10 mouse cellular contexts compared by ENCODE assay signal in the genomic region with DNA sequence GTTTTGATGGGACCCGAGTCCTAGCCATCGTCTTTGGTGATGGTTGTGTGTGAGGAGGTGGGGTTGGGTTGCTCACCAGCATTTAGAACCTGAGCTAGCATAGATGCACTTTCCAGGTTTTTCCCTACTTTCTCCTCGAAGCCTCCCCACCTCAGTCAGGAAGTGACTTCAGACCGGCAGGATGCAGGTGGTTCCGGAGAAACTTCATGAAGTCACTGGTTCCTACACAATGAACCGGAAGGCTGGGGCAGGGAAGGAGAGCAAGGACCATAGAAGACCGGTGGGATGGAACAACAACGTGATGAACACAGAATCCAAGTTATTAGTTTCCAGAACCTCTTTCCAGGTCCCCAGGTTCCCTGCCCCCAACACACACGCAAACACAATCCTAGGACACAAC. TPM values are rescaled to one million over a fixed set of nuclear protein-coding genes. Genes with fewer than 3 reads are reported as not detected.
A peak's percentile ranks its signal among the peaks of the same experiment; 100 is the strongest.
DNase-seq lines count a peak whose midpoint lies in the region; ATAC-seq and TF ChIP-seq lines count a peak whose summit lies in the region.
"Had no signal": no experiment of that assay in that cellular context is flagged by ENCODE, and none has a peak within 500 bp of the region (broad histone marks: within the 10 kb centered on the region; RNA-seq: fewer than 3 reads in every experiment).

No protein-coding gene starts in this region.

- peak; percentile 24 for DNase-seq in cerebellum, adult 11-12 months
- DNase-seq in cerebellum, postnatal 36 days: no peak
- DNase-seq in embryonic facial prominence, embryonic 10.5 days (ENCODE audit: low spot score): no peak
- DNase-seq in heart, postnatal 25 days (ENCODE audit: low spot score): peak; percentile 68
- DNase-seq in cerebellum, adult 2 months: no peak
- DNase-seq: cerebellum, adult 18-20 months had no signal

- H3K36me3 ChIP-seq in embryonic facial prominence, embryonic 10.5 days (replicated peaks): no peaks in the 10 kb centered on the region
- no peaks in the 10 kb centered on the region for H3K36me3 ChIP-seq in liver, embryonic 15.5 days (replicated peaks)
- no peaks in the 10 kb centered on the region for H3K36me3 ChIP-seq in forebrain, embryonic 15.5 days

- peaks cover 57% of the 10 kb centered on the region for H3K4me1 ChIP-seq in embryonic facial prominence, embryonic 10.5 days
- H3K4me1 ChIP-seq in liver, embryonic 15.5 days (replicated peaks): peaks cover 97% of the 10 kb centered on the region
- H3K4me1 ChIP-seq in cerebellum, adult 2 months (ENCODE audit: control insufficient read depth, insufficient read depth, low read length): peaks cover 9% of the 10 kb centered on the region
- H3K4me1 ChIP-seq in forebrain, embryonic 15.5 days: peaks cover 55% of the 10 kb centered on the region

- intact Hi-C loops in heart, postnatal 25 days (cut with DNase I): no loop called here

- peaks cover 88% of the 10 kb centered on the region for H3K27me3 ChIP-seq in embryonic facial prominence, embryonic 10.5 days (replicated peaks; ENCODE audit: low read depth, poor library complexity, severe bottlenecking)
- H3K27me3 ChIP-seq in liver, embryonic 15.5 days: peaks cover 36% of the 10 kb centered on the region
- no peaks in the 10 kb centered on the region for H3K27me3 ChIP-seq in cerebellum, adult 2 months (ENCODE audit: control insufficient read depth, insufficient read depth, low read length)
- peaks cover 17% of the 10 kb centered on the region for H3K27me3 ChIP-seq in forebrain, embryonic 15.5 days

- WGBS in embryonic facial prominence, embryonic 10.5 days: 87% methylated on average over 9 of the region's 9 CpGs
- WGBS in liver, embryonic 15.5 days (ENCODE audit: insufficient replicate concordance): 32% methylated on average over 9 of the region's 9 CpGs
- WGBS in cerebellum, adult 2 months: 85% methylated on average over 9 of the region's 9 CpGs
- WGBS in forebrain, embryonic 15.5 days: 95% methylated on average over 9 of the region's 9 CpGs

- TF ChIP-seq CTCF in cerebellum, adult 2 months (IDR thresholded peaks at IDR 0.05; ENCODE audit: borderline replicate concordance, insufficient read depth, low read depth, low read length): no peak

- H3K9ac ChIP-seq in liver, embryonic 15.5 days: no peak overlapping the region
- no peak overlapping the region for H3K9ac ChIP-seq in forebrain, embryonic 15.5 days (replicated peaks)

- no peak for ATAC-seq in liver, embryonic 15.5 days (ENCODE audit: insufficient read depth)
- no peak for ATAC-seq in frontal cortex, adult (ENCODE audit: low TSS enrichment)
- ATAC-seq in forebrain, embryonic 15.5 days (replicated peaks): no peak

- no peak for TF ChIP-seq POLR2A in cerebellum, adult 2 months (IDR thresholded peaks at IDR 0.05; ENCODE audit: borderline replicate concordance, insufficient read depth, low read length)

- 0 out of 2 replicates have a peak overlapping the region, but pooled peaks have one; percentile 35 for H3K27ac ChIP-seq in embryonic facial prominence, embryonic 10.5 days (replicated peaks)
- peak overlapping the region; percentile 36; the same call in 1 of the 2 replicates for H3K27ac ChIP-seq in liver, embryonic 15.5 days (replicated peaks)
- H3K27ac ChIP-seq in cerebellum, adult 2 months (ENCODE audit: insufficient read depth, low read length): no peak overlapping the region
- H3K27ac ChIP-seq in forebrain, embryonic 15.5 days (replicated peaks): no peak overlapping the region

- no peak overlapping the region; the same call in 1 of the 2 replicates for H3K4me2 ChIP-seq in liver, embryonic 15.5 days
- H3K4me2 ChIP-seq in forebrain, embryonic 15.5 days (replicated peaks): no peak overlapping the region

- no peaks in the 10 kb centered on the region for H3K9me3 ChIP-seq in embryonic facial prominence, embryonic 10.5 days
- no peaks in the 10 kb centered on the region for H3K9me3 ChIP-seq in liver, embryonic 15.5 days (replicated peaks)
- no peaks in the 10 kb centered on the region for H3K9me3 ChIP-seq in forebrain, embryonic 15.5 days

- H3K4me3 ChIP-seq in embryonic facial prominence, embryonic 10.5 days: no peak overlapping the region
- H3K4me3 ChIP-seq in liver, embryonic 15.5 days (replicated peaks): no peak overlapping the region
- H3K4me3 ChIP-seq in cerebellum, adult 2 months (replicated peaks; ENCODE audit: insufficient read depth, low read depth, low read length): no peak overlapping the region
- H3K4me3 ChIP-seq in forebrain, embryonic 15.5 days: no peak overlapping the region

RNA-seq across cellular contexts. Expression of a gene that starts 2.9 kb away (rescaled TPM):
- 11.6 and 11.7 TPM in 2 replicates for polyA plus RNA-seq in embryonic facial prominence, embryonic 10.5 days (2016; fragmentation: Nextera tagmentation; extraction: Ambion mirVana)
- 1 to 10 TPM; 4.2 to 4.8 TPM for total RNA-seq in heart, postnatal 25 days (2021)
- polyA plus RNA-seq in liver, embryonic 15.5 days (2015; fragmentation: Nextera tagmentation; extraction: Ambion mirVana): 3.5 and 4.4 TPM in 2 replicates
- 8.8 and 11.3 TPM in 2 replicates for polyA plus RNA-seq in cerebellum, adult 2 months (2012; rRNA removed)
- 14.9 and 17.7 TPM in 2 replicates for polyA plus RNA-seq in forebrain, embryonic 15.5 days (2015; fragmentation: Nextera tagmentation; extraction: Ambion mirVana)

RNA-seq across cellular contexts. Expression of a gene that starts 5.9 kb away (rescaled TPM):
- 5.0 and 7.2 TPM in 2 replicates for polyA plus RNA-seq in embryonic facial prominence, embryonic 10.5 days (2016; fragmentation: Nextera tagmentation; extraction: Ambion mirVana)
- 10 to 100 TPM; 20.0 to 22.3 TPM for total RNA-seq in heart, postnatal 25 days (2021)
- 2.1 and 2.2 TPM in 2 replicates for polyA plus RNA-seq in liver, embryonic 15.5 days (2015; fragmentation: Nextera tagmentation; extraction: Ambion mirVana)
- polyA plus RNA-seq in cerebellum, adult 2 months (2012; rRNA removed): 1.1 and 1.4 TPM in 2 replicates
- polyA plus RNA-seq in forebrain, embryonic 15.5 days (2015; fragmentation: Nextera tagmentation; extraction: Ambion mirVana): 5.7 and 6.1 TPM in 2 replicates
- total RNA-seq: neutrophil, adult 5-6 weeks had no signal

RNA-seq across cellular contexts. Expression of a gene that starts 11.2 kb away (rescaled TPM):
- 0.72 and 1.2 TPM in 2 replicates for polyA plus RNA-seq in embryonic facial prominence, embryonic 10.5 days (2016; fragmentation: Nextera tagmentation; extraction: Ambion mirVana)
- under 1 TPM in 1 of 2 experiments, not detected in 1; 0.45 TPM for total RNA-seq in heart, postnatal 25 days (2021)
- polyA plus RNA-seq in liver, embryonic 15.5 days (2015; fragmentation: Nextera tagmentation; extraction: Ambion mirVana): 1.6 and 1.7 TPM in 2 replicates
- 209 and 244 TPM in 2 replicates for polyA plus RNA-seq in cerebellum, adult 2 months (2012; rRNA removed)
- 3.2 and 3.6 TPM in 2 replicates for polyA plus RNA-seq in forebrain, embryonic 15.5 days (2015; fragmentation: Nextera tagmentation; extraction: Ambion mirVana)

RNA-seq across cellular contexts. Expression of a gene that starts 14.0 kb away (rescaled TPM):
- polyA plus RNA-seq in embryonic facial prominence, embryonic 10.5 days (2016; fragmentation: Nextera tagmentation; extraction: Ambion mirVana): 210 and 215 TPM in 2 replicates
- 10 to 100 TPM; 31.4 to 36.7 TPM for total RNA-seq in heart, postnatal 25 days (2021)
- polyA plus RNA-seq in liver, embryonic 15.5 days (2015; fragmentation: Nextera tagmentation; extraction: Ambion mirVana): 57.1 and 62.2 TPM in 2 replicates
- 94.0 and 96.5 TPM in 2 replicates for polyA plus RNA-seq in cerebellum, adult 2 months (2012; rRNA removed)
- 191 and 199 TPM in 2 replicates for polyA plus RNA-seq in forebrain, embryonic 15.5 days (2015; fragmentation: Nextera tagmentation; extraction: Ambion mirVana)

RNA-seq across cellular contexts. Expression of a gene that starts 15.9 kb away (rescaled TPM):
- polyA plus RNA-seq in embryonic facial prominence, embryonic 10.5 days (2016; fragmentation: Nextera tagmentation; extraction: Ambion mirVana): 7.9 and 10.7 TPM in 2 replicates
- 1 to 10 TPM; 2.1 to 2.3 TPM for total RNA-seq in heart, postnatal 25 days (2021)
- 5.2 and 5.3 TPM in 2 replicates for polyA plus RNA-seq in liver, embryonic 15.5 days (2015; fragmentation: Nextera tagmentation; extraction: Ambion mirVana)
- polyA plus RNA-seq in cerebellum, adult 2 months (2012; rRNA removed): 9.7 and 10.3 TPM in 2 replicates
- polyA plus RNA-seq in forebrain, embryonic 15.5 days (2015; fragmentation: Nextera tagmentation; extraction: Ambion mirVana): 12.9 and 13.0 TPM in 2 replicates

Comparison
In these comparisons a context has a peak if more than half of its experiments do, and no peak if none do; other contexts are left out.
1. DNase-seq: peak in cerebellum, adult 11-12 months (single experiment) and heart, postnatal 25 days (single experiment); none in cerebellum, postnatal 36 days (0 of 2), embryonic facial prominence, embryonic 10.5 days (single experiment) and cerebellum, adult 2 months (0 of 2).
2. H3K27ac ChIP-seq: peak in embryonic facial prominence, embryonic 10.5 days (single experiment) and liver, embryonic 15.5 days (single experiment); none in cerebellum, adult 2 months (single experiment) and forebrain, embryonic 15.5 days (single experiment).
3. RNA of a gene that starts 11.2 kb away (polyA plus RNA-seq): 209 to 244 TPM in cerebellum, adult 2 months; 3.2 to 3.6 TPM in forebrain, embryonic 15.5 days, 1.6 to 1.7 TPM in liver, embryonic 15.5 days and 0.72 to 1.2 TPM in embryonic facial prominence, embryonic 10.5 days; every median in the first group is over 10 times any median in the second.